Comparison of ENCODE assay signal across 8 mouse cellular contexts in the genomic region with DNA sequence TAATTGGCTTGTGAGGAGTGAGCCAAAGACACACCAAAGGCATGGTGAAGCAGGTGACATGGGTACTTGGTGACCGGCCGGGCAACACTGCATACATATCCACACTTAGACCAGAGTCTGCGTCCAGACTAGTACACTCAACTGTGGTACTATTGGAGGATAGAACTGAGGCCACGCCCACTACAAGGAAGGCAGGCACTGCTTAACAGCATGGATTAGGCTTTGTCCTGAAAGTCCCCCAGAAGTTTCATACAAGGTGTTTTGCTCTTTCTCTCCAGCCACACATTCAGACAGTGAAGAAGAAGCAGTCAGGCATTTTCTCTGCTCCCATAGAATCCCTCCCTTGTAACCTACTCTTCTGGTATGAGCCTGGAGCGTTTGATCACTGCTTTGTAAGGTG. TPM values are rescaled to one million over a fixed set of nuclear protein-coding genes. Genes with fewer than 3 reads are reported as not detected.
DNase-seq lines count a peak whose midpoint lies in the region; ATAC-seq lines count a peak whose summit lies in the region.

No protein-coding gene starts in this region.

- H3K27me3 ChIP-seq in forebrain, embryonic 15.5 days, result no peaks in the 10 kb centered on the region
- no peaks in the 10 kb centered on the region for H3K27me3 ChIP-seq in hindbrain, embryonic 10.5 days (ENCODE audit: insufficient read depth, poor library complexity, severe bottlenecking)
- no peaks in the 10 kb centered on the region for H3K27me3 ChIP-seq in megakaryocyte, embryonic 14.5 days (replicated peaks)

- peak overlapping the region; percentile 86 for H3K4me2 ChIP-seq in forebrain, embryonic 15.5 days (replicated peaks)

- H3K4me1 ChIP-seq in forebrain, embryonic 15.5 days, result peaks cover 13% of the 10 kb centered on the region
- H3K4me1 ChIP-seq in hindbrain, embryonic 10.5 days (replicated peaks), result peaks cover 22% of the 10 kb centered on the region
- H3K4me1 ChIP-seq in megakaryocyte, embryonic 14.5 days, result peaks cover 46% of the 10 kb centered on the region

- H3K36me3 ChIP-seq in forebrain, embryonic 15.5 days, result peaks cover 24% of the 10 kb centered on the region
- peaks cover 42% of the 10 kb centered on the region for H3K36me3 ChIP-seq in hindbrain, embryonic 10.5 days
- peaks cover 33% of the 10 kb centered on the region for H3K36me3 ChIP-seq in megakaryocyte, embryonic 14.5 days (replicated peaks; ENCODE audit: low read length)

- H3K9me3 ChIP-seq in forebrain, embryonic 15.5 days, result no peaks in the 10 kb centered on the region
- H3K9me3 ChIP-seq in hindbrain, embryonic 10.5 days, result no peaks in the 10 kb centered on the region
- H3K9me3 ChIP-seq in megakaryocyte, embryonic 14.5 days, result no peaks in the 10 kb centered on the region

- peak overlapping the region; percentile 68 for H3K4me3 ChIP-seq in forebrain, embryonic 15.5 days
- H3K4me3 ChIP-seq in hindbrain, embryonic 10.5 days, result peak overlapping the region; percentile 80
- H3K4me3 ChIP-seq in megakaryocyte, embryonic 14.5 days (replicated peaks), result peak overlapping the region; percentile 97

- under 1% methylated on average over 5 of the region's 5 CpGs for WGBS in forebrain, embryonic 15.5 days
- 9% methylated on average over 5 of the region's 5 CpGs for WGBS in hindbrain, embryonic 10.5 days

- DNase-seq in NIH3T3 (ENCODE audit: low read depth), result peak; percentile 82
- peak; percentile 53 to 60 for DNase-seq in cerebellum, adult 18-20 months
- DNase-seq in hindbrain, embryonic 10.5 days (ENCODE audit: low spot score), result peak; percentile 67
- DNase-seq in left cerebral cortex, postnatal 10 days (ENCODE audit: extremely low spot score in 1 of 2, low spot score in 2 of 2), result peak; percentile 32 to 72
- DNase-seq in right cerebral cortex, postnatal 25 days, result peak; percentile 25

- ATAC-seq in forebrain, embryonic 15.5 days (replicated peaks), result peak; percentile 78
- ATAC-seq in activated CD4-positive, CD25-positive, alpha-beta regulatory T cell, adult 4 months, result no peak

- peak overlapping the region; percentile 90 for H3K9ac ChIP-seq in forebrain, embryonic 15.5 days (replicated peaks)

- peak overlapping the region; percentile 97 for H3K27ac ChIP-seq in forebrain, embryonic 15.5 days (replicated peaks)
- H3K27ac ChIP-seq in hindbrain, embryonic 10.5 days, result peak overlapping the region; percentile 98

- intact Hi-C loops in left cerebral cortex, postnatal 10 days (cut with DNase I), result no loop called here

RNA-seq across cellular contexts. Expression of a gene that starts 1.2 kb away (rescaled TPM):
- 87.9 and 88.1 TPM in 2 replicates for polyA plus RNA-seq in forebrain, embryonic 15.5 days (2015; fragmentation: Nextera tagmentation; extraction: Ambion mirVana)
- 140 and 144 TPM in 2 replicates for polyA plus RNA-seq in hindbrain, embryonic 10.5 days (2016; fragmentation: Nextera tagmentation; extraction: Ambion mirVana)
- 10 to 100 TPM; 25.1 to 28.8 TPM for total RNA-seq in left cerebral cortex, postnatal 10 days (2021)
- 7.4 and 17.2 TPM in 2 replicates for polyA plus RNA-seq in megakaryocyte, embryonic 14.5 days (2012; ENCODE audit: insufficient read depth, low replicate concordance)
- polyA plus RNA-seq in activated CD4-positive, CD25-positive, alpha-beta regulatory T cell, adult 4 months (2017; shearing (Covaris generic)), result 100 to 1,000 TPM; 114 to 120 TPM

RNA-seq across cellular contexts. Expression of a gene that starts 9.9 kb away (rescaled TPM):
- polyA plus RNA-seq in forebrain, embryonic 15.5 days (2015; fragmentation: Nextera tagmentation; extraction: Ambion mirVana), result 72.9 and 80.1 TPM in 2 replicates
- polyA plus RNA-seq in hindbrain, embryonic 10.5 days (2016; fragmentation: Nextera tagmentation; extraction: Ambion mirVana), result 74.8 and 91.8 TPM in 2 replicates
- total RNA-seq in left cerebral cortex, postnatal 10 days (2021), result 10 to 100 TPM; 25.9 to 30.9 TPM
- polyA plus RNA-seq in megakaryocyte, embryonic 14.5 days (2012; ENCODE audit: insufficient read depth, low replicate concordance), result 1.3 TPM in 1 of 2 replicates, not detected in the other
- 10 to 100 TPM; 68.6 to 72.3 TPM for polyA plus RNA-seq in activated CD4-positive, CD25-positive, alpha-beta regulatory T cell, adult 4 months (2017; shearing (Covaris generic))

RNA-seq across cellular contexts. Expression of a gene that starts 45.3 kb away (rescaled TPM):
- 41.8 and 43.2 TPM in 2 replicates for polyA plus RNA-seq in forebrain, embryonic 15.5 days (2015; fragmentation: Nextera tagmentation; extraction: Ambion mirVana)
- polyA plus RNA-seq in hindbrain, embryonic 10.5 days (2016; fragmentation: Nextera tagmentation; extraction: Ambion mirVana), result 59.0 and 74.9 TPM in 2 replicates
- total RNA-seq in left cerebral cortex, postnatal 10 days (2021), result 10 to 100 TPM; 47.5 to 50.0 TPM
- 0.79 and 10.4 TPM in 2 replicates for polyA plus RNA-seq in megakaryocyte, embryonic 14.5 days (2012; ENCODE audit: insufficient read depth, low replicate concordance)
- polyA plus RNA-seq in activated CD4-positive, CD25-positive, alpha-beta regulatory T cell, adult 4 months (2017; shearing (Covaris generic)), result 10 to 100 TPM; 57.9 to 78.4 TPM

Comparison
In these comparisons a context has a peak if more than half of its experiments do, and no peak if none do; other contexts are left out.
1. DNase-seq: peak in every context shown above with its lines; median percentile 82 in NIH3T3; 67 in hindbrain, embryonic 10.5 days; 56 in cerebellum, adult 18-20 months; 52 in left cerebral cortex, postnatal 10 days; 25 in right cerebral cortex, postnatal 25 days.
2. RNA of a gene that starts 9.9 kb away (polyA plus RNA-seq): 74.8 to 91.8 TPM in hindbrain, embryonic 10.5 days, 72.9 to 80.1 TPM in forebrain, embryonic 15.5 days and 68.6 to 72.3 TPM in activated CD4-positive, CD25-positive, alpha-beta regulatory T cell, adult 4 months; 1.3 TPM in megakaryocyte, embryonic 14.5 days; every median in the first group is over 10 times any median in the second.
3. Peak in every context shown above with its lines, with median percentiles within 50 percentile points of each other: H3K4me3 ChIP-seq.